Mouse (Mus musculus) thymus, postnatal 4 days (tissue): ENCODE results near the gene Tlr12.
"Not testable (repeated sequence)": the region's sequence is repeated elsewhere in the genome, so short reads cannot be mapped to it uniquely, and the experiment has no call there.

Source experiments
- DNase-seq: peaks from one replicate; pipeline ENCODE4 v3.0.0; 2021

Tlr12 gene

DNA sequence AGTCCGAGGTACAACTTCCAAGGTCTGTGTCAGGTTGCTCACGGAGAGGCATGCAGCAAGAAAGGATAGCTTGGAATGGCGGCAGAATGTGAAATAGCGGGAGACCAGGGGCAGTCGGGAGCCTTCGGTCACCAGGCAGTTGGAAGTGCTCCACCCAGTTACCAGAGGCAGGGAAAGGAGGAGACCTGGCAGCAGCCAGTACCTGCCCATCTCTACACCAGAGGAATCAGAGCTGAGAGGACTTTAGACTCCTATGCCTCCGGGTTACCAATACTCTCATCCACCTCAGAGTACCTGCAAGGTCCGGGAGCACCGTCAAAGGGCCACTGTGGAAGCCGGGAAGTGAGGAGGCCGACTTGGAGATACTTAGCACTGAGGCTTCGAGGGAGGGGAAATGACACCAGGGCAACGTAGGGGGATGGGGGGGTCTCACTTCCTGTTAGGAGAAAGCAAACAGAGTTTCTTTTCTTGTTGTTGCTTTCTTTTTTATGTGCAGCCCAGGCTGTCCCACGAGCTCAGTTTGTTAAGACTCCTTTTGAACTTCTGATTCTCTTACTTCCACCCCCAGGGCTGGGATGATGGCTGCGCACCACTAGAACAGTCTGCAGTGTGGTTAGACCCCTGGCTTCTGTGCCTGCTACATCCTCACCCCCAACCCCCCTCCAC is at the start of gene Tlr12:
Gene Tlr12, minus strand, starts transcription at position 374 of the 666 bp plus-strand sequence.
- DNase-seq, result peak; percentile 78

DNA sequence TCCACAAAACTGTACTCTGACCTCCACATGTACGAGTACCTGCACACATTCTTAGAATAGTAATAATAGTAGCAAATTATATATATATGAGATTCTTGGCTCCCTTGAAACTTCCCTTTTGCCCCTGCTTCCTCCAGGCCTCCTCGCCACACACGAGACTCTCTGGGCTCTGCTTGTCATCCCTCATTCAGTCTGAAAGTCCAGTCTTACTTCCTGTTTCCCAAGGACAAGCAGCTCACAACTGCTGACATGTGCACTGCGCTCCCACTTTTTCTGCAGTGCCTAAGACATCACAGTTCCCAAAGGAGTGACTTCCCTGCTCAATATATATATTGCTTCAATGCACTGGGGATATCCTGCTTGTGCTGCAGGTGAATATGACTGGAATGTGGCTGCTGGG is 48.8 kb upstream of the Tlr12 start:
- DNase-seq, result not testable (repeated sequence)

DNA sequence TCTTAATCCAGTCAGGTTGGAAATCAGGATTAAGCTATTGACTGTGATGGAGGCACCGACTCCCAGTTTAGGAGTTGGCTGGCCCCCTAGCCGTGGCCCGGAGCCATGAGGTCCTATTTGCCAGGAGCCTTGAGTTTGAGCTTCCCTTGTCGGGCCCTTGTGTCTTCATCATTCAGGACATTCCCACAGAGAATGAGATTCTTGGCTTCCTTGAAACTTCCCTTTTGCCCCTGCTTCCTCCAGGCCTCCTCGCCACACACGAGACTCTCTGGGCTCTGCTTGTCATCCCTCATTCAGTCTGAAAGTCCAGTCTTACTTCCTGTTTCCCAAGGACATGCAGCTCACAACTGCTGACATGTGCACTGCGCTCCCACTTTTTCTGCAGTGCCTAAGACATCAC is 47.9 kb upstream of the Tlr12 start:
- not testable (repeated sequence) for DNase-seq

DNA sequence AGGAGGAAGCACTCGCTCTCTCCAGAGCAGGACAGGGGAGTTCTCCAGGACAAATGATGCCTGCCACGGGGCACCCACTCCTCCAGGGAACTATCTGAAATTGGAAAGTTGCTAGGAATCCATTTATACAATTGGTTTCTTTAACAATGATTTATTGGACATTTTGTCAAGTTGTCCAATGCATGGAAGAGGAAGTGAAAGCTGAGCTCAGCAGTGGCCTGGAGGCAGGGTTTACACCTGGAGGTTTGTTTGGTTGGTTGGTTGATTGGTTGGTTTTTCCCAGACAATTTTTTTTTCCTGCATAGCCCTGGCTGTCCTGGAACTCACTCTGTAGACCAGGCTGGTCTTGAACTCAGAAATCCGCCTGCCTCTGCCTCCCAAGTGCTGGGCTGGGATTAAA is 45.6 kb upstream of the Tlr12 start:
- DNase-seq, result no peak

DNA sequence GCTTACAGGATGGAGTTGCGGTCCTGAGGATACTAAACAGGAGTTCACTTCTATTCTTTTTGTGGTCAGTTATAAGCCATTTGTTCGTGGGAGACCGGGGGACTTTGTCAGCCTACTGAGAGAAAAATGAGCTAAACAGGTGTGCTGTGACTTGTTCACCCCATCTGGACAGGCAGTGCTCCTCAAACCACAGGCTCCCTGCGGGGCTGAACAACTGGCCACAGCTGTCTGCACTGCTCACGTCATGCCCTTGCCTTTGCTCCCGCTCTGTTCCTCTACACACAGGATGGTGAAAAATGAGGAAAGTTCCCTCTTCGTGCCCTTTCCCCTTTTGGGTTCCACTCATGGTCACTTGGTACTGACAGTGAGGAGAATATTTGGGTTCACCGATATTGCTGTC is 42.6 kb upstream of the Tlr12 start:
- no peak for DNase-seq

DNA sequence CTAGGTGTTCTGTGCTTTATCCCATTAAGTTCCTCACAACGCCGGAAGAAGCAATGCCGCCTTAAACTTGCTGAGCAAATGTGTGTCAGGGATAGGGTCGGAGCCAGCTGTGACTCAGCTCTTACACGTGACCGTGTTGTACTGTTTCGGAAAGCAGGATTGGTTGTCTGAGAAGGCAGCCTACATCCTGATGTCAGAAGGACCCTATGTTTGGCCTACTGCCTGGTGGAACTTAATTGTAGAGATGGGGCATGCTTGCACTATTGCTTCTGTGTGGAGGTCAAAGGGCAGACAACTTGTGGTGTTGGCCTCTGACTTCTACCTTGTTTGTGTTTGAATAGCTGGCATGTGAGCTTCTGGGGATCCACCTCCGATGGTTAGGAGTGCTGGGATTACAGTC is 41.8 kb upstream of the Tlr12 start:
- no peak for DNase-seq

DNA sequence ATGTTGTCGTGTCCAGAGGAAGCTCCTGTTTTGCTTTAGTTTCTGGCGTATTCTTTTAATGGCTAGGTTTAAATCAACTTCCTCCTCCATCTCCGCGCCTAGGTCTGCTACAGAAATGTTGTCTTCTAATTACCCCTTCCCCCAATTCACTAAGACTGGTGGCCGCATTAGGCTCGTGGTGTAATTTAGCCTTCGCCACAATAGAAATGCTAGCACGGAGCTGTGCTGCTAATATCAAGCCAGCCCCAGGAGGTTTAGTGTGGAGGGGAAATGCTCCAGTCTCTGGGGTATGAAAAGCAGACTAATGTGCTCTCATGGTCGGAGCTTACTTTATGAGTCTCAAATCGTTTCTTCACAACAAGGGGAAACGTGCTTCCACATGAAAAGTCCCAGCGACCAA is 37.0 kb upstream of the Tlr12 start:
- DNase-seq, result no peak

DNA sequence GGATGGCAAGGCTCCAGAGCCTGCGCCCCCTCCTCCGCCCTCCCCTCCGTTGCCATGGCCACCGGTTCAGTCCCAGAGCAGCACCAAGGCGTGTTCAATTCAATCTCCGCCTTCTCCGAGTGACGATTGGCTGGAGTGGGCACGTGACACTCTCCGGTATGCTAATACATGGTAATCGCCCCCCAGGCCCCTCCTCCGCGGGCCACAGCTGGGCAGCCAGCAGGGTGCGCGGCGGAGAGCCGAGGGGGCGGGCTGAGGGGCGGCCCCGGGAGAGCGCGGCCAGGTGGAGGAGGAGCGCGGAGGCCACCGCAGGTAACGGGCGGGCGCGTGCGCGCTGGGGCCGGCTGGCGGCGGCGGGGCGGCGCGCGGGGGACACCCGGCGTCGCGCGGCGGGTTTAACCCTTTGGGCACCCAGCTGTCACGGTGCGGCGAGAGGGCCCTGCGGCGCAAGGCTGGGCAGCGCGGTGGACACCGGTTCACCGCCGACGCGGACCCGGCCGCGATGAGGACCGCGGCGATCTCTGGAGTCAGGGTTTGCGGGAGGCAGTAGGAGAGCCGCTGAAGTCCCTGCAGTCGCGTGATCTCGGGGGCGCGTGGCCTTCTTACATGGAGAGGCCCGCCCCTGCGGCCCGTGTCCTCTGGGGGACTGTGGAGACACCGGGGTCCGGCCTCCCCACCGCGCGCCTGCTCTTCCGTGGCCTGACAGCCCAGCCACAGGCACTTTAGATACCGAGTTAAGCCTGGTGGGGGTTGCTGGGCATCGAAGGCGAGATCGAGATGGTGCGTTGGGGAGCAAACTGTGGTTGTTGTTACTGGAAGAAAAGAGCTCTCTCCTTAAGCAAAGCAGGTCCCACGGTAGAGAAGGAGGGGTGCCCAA is 36.3 kb upstream of the Tlr12 start, which contains the start of gene Phc2:
Gene Phc2, plus strand, starts transcription at position 198 of the 877 bp plus-strand sequence.
- peak; percentile 96 for DNase-seq

DNA sequence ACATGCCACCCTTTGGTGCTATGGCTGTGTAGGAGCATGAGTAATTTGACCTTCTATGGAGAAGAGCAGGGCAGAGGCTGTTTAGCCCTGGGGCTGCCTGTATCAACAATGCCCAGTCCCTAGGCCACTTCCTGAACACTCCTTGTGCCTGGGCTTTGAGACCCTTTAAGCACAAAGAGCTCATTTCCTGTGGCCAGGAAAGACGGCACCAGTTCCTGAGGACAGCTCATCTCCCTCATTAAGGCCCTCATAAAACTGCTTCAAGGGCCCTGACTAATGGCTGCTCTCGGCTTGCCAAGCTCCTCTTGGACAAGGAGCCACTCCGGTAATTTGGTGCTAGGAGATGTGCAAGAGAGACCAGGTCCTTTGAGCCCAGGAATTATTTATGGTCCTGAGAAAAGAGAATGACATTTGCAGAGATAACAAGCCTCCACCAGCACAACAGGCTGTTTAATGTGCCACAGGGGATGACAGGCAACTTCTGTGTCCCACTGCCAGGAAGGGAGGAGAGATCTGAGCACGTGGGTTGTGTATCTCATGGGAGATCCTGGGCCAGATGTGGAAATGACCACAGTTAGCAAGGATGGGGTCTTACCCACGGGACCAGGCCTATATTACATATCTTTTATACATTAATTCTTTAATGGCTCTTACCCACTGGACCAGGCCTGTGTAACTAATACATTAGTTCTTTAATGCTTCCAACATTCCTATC is 34.3 kb upstream of the Tlr12 start:
- DNase-seq, result no peak

DNA sequence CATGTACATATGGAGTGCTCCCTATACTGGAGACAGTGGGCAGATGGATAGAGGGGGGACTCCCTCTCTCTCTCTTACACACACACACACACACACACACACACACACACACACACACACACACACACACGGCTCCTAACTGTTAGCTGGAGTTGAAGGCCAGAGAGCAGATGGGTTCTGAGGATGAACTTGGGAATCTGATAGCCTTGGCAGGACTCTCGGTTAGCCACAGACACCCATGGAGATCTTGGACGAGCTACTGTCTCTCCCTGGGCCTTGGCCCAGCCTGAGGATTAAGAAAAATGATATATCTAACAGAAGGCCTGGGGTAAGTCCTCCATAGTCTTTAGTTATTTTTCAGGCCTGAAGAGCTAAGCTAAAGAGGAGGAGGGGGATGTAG is 33.1 kb upstream of the Tlr12 start:
- no peak for DNase-seq

DNA sequence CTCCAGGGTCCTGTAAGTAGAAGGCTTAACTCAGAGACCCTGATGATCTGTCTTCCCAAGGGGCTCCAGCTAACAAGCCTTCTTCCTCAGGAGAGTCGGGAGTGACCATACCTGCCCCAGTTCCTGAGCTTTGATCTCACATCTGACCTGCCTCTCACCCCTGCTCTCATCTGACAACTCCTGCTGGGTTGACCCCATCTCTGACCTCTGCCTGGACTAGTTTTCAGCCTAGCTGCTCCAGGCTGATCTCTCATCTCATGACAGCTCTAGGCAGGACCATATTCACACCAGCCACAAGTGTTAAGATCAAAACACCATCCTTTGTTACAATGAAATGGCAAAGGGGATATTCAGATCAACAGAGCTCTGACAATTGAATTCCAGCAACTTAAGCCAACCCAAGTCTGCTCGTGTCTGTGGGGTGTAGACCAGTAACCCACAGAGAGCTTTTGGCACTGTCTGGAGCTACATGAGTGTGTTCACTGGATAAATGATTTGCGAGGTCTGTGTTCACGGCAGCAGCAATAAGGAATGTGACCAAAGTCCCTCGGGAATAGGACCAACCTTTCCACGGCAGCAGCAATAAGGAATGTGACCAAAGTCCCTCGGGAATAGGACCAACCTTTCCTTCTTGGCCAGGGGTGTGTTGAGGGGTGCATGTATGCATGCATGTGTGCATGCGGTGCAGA is 30.3 kb upstream of the Tlr12 start:
- no peak for DNase-seq

DNA sequence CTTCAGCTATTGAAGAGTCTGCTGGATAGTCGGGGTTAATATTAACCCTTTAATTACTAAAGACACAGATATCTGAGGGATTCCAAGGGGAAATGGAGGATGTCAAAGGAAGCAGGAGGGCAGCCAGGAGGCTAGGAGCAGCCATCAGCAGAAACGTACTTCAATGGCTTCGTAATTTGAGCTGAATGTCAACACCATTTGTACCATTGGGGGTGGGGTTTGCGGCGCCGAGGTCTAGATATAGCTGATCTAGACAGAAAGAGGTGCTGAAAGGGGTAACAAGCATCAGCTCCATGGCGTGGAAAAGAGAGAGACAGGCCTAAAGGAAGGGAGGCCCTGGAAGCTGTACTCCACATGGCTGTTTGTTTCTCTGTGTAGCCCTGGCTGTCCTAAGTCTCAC is 28.3 kb upstream of the Tlr12 start:
- DNase-seq, result no peak

DNA sequence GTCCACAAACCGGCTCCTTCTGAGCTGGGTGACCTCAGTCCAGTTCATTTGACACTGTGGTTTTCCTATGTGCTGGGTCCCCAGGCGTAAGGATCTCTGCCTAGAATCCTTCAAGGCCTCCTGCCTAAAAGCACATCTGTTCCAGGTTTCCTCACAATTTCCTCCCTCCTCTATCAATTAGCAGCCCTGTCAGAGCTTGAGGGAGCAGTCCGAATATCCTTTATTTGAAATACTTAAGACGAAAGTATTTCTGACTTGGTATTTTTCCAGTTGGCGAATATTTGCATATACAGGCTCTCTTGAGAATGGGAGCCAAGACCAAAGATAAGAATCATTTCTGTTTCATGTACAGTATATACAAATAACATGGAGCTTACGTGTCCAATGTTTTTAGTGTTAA is 27.5 kb upstream of the Tlr12 start:
- no peak for DNase-seq

DNA sequence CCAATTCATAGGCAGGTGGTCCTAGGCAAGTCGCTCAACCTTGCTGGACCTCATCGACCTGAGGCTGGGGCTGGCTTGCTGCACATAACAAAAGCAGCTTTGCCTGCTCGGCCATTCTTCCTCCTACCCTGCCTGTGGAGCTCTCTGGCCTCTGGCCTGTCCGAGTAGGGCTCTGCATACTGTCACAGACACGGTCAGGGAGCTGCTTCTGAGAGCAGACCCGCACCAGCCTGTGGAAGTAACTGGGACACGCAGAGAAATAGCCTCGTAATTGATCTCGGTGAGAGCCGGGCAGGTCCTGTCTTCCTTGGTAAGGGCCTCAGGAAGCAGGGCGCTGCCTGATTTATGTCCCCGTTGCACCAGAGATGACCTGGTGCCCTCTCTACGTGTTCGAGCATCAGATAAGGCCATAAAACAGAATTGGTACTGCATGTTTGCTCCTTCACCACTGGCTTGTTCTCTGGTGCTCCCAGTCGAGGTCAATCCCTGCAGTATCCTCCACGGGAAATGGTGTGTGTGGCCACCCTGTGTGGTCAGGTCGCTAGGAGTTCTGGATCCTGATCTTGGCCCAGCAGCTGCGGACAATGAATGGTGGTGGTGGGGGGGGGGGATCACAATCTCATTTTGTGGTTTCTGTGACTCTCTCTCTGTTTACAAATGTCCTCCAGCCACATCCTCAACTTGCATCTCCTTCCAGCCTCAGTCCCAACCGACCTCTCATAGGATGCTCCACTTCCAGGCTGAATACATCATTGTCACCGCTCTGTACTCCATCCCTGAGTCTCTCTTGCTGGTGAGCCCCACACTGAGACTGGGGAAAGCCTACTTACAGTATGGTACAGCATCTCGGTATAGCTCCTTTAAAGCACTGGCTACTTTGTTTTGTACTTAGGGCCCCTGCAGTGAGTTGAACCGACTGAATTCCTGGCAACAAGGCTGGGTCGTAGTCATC is 23.6 kb upstream of the Tlr12 start:
- DNase-seq, result no peak

DNA sequence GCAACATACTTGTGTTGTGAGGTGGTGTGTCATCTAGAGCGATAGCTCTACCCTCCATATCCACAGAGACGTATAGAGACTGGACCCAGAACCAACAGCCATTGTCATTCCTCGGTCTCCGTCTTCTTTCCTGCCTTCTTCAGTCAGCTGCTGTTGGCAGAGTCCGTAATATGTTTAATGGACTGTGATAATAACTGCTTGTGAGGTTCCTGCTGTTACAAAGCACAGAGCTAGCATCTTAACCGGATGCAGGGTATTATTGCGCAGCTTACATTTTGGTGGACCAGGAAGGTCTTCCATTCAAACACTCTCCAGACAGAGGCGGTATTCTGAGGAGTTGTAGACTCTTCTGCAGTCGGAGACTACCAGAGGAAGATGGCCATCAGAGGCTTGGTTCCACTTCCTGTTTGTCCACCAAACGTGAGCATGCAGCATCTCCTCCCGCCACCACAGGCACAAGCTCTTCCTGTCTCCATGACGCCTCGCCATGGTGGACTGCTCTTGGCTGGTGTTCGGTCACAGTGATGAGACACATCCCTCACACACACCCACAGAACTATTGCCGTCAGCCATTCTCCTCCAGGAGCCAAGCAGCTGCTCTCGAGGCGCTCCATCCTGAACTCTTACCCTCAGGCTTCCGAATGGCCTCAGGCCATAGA is 20.0 kb upstream of the Tlr12 start:
- DNase-seq, result no peak

DNA sequence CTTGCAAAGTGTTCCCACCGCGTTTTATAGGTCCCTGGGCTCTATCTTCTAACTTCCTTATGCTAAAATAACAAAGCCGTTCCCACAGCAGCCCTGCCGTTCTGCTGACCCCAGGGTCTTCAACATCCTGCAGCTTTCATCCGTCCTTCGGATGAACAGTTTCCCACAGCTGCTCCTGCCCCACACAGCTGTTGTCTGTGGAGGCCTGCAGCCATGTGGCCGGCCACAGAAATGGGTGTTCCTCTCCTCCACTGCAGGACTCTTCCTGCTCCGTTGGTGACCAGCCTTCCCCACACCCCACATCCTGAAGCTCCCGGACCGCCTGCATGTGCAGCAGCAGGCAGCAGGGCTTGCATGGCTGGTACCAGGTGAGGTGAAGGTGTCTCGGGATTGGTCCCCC is 18.8 kb upstream of the Tlr12 start:
- peak; percentile 25 for DNase-seq

DNA sequence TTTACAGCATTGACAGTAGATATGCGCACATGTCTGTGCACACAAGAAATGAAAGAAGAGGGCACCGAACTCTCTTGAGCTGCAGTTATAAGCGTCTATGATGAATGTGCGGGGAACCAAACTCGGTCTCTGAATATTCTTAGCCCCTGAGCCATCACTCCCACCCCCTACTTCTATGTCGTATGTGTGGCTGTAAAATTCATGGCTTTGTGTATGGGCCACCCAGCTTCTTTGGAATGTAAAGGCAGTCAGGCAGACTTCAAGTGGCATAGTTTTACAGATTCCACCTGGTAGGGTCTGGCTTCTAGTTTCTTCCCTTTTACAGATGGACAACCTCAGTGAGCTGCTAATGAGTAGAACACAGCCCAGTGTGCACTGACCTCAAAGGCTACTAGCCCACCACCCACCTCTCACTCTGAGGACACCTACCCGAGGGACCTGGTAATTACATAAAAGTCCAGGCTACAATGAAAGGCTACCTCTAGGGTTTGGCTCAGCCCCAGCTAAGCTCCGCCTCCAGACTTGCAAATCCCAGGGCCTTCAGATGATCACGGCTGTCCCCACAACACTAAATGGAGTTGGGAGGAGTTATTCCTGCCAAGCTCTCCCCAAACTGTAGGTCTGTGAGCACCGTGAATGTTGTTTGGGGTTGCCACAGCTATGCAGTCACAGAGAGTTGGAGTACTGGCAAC is 17.6 kb upstream of the Tlr12 start:
- DNase-seq, result no peak

DNA sequence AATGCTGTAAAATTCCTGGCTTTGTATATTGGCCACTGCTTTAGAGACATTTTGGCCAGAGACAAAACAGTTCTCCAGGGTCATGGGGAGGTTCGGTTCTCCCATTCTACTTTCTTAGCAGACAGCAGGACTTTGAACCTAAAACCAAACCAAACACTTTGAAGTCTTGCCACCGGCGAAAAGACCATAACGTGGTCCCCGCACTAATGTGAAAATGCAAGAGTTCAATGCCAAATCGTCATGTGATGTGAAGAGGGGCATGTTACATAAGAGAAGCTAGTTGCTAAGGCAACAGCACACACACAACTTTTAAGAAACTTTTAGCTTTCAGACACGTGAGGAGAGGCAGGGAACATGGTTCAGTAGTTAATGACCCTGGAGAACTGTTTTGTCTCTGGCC is 17.0 kb upstream of the Tlr12 start:
- no peak for DNase-seq

DNA sequence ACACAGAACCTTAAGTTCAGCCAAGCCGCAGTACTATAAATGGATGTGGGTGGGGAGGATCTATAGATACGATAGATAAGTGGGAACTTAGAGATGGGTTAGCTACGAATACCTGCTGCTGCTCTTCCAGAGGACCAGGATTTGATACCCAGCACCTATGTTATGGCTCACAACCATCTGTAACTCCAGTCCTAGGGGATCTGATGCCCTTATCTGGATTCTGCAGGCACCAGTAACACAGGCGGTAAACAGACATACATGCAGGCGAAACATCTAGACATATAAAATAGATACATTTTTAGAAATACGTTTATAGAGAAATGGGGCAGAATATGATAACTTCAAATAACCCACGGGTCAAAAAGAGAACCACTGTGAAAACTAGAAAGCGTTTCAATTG is 2.7 kb upstream of the Tlr12 start:
- DNase-seq, result no peak

DNA sequence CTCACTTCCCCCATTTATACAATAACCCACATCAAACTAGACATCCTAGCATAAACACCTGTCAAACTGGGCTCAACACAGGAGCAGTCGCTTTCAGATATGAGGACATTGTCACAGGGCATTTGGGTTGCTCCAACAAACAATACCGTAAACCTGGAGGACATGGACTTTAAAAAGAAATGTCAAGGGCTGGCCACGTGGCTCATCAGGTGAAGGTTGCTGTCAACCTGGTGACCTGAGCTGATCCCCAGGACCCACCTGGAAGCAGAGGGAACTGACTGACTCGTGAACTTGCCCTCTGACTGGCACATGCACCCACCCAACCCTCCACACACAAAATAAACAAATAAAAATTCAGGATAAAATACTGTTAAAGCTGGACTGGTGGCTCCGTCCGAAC is 2.2 kb upstream of the Tlr12 start:
- DNase-seq, result no peak

DNA sequence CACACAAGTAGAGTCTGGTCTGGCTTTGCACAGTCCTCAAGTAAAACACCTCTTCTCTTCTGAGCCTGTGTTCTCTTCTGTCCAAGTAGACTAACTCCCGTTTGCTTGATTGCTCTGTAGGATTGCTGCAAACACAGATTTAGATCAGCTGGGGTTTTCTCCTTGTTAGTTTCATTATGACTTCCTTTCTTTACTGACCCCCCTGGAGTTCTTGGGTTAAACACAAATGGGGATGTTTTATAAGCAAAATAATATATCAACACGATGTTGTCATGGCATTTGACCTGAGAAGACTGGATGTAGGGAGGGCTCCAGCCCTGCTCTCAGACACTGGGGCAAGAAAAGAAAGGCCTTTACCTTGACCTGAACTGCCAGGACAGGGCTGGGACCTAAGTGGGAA is 544 bp upstream of the Tlr12 start:
- DNase-seq, result no peak
